Mouse (Mus musculus) CH12.LX (cell line): ENCODE measurements around the gene Smad6.

Experiments
- CTCF ChIP-seq, 2 experiments: IDR thresholded peaks in 1 of 2; conservative IDR thresholded peaks in 1 of 2; 2 replicates each; pipeline ENCODE4 v1.5.1; 2011 to 2012; ENCODE audit warnings: low read depth in 2 of 2, low read length in 2 of 2, improper control_type of control experiment in 1 of 2, inconsistent platforms in 1 of 2, mild to moderate bottlenecking in 1 of 2, moderate library complexity in 1 of 2
- UBTF ChIP-seq: IDR thresholded peaks from 2 replicates; pipeline ENCODE4 v1.6.1; 2012; ENCODE audit warnings: low read depth, mild to moderate bottlenecking, inconsistent platforms, low read length, improper control_type of control experiment, moderate library complexity

- TF ChIP-seq UBTF = no peak
- no peak for TF ChIP-seq CTCF (conservative IDR thresholded peaks at IDR 0.05 in 1 of 2, IDR thresholded peaks at IDR 0.05 in 1 of 2; ENCODE audit: low read depth in 2 of 2, low read length in 2 of 2)
Observed at GRCm38 (mm10) chr9:63919001-63919555, 102.8 kb downstream of the Smad6 start.
